Mouse (Mus musculus): ENCODE results near the gene Acvr1. TPM values are rescaled to one million over a fixed set of nuclear protein-coding genes. Genes with fewer than 3 reads are reported as not detected.
A peak's percentile ranks its signal among the peaks of the same experiment; 100 is the strongest.

The Acvr1 gene
- total RNA-seq, 2 experiments from 2014 or later, result 36.5 to 140 TPM

- no peak for DNase-seq
These were observed 9.7 kb downstream of the Acvr1 start for GRCm38 (mm10) chr2:58557045-58557845.

DNA sequence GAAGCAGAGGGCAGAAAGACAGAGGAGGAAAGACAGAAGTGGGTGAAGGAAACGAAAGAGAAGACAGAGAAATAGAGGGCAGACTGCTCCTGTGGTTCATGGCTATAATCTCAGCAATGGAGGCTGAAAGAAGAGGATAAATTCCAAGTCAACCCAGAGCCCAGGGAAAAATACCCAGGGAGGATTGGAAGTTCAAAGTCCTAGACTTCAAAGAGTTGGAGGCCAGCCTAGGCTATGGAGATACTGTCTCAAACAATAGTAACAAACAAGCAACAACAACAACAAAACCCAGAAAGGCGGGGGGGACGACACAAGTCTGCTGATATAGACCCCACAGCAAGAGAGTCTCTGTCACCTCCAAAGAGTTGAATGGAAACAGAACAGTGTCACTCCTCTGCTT lies 14.7 kb downstream of the Acvr1 start:
- DNase-seq, result no peak

DNA sequence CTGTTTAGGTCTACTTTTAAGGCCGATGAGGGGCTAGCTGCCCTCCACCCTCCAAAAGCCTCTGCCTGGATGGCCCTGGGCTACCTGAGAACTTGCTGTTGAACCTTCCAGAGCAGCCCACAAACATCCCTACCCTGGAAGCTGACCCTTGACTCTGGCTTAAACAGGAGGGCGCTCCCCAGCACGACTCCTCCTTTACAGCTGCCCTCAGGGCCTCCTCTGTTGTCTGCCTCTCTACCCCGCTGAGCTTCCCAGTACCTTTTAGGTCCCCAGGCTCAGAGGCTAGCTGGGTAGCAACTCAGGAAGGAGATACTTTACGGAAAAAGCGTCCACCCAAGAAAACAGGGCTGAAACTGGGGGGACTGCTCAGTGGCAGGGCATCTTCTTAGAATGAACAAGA lies 15.1 kb downstream of the Acvr1 start:
- no peak for DNase-seq

DNA sequence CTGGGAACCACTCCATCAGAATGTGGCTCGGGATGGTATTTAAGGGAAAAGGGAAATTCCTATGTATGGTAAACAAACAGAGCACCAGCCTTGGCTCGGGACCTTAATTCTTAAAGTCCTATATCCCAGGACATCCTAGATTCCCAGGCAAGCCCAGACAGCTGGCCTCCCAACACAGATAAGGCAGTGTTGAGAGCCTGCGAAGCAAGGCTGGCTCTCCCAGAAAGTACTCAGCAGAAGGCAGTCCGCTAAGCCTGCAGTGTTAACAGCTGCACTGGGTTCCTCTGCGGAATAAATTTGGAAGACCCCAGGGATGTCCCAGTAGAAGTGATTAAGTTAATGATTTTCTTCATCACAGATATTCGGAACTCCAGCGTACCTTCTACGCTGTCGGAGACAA lies 16.5 kb downstream of the Acvr1 start:
- DNase-seq, result no peak

- DNase-seq, result no peak
These were observed 17.0 kb downstream of the Acvr1 start for GRCm38 (mm10) chr2:58549960-58550359.

- DNase-seq, result no peak
These were observed 18.0 kb downstream of the Acvr1 start for GRCm38 (mm10) chr2:58548943-58549342.

- peak in 1 of 2 experiments; percentile 42 for DNase-seq
These were observed 20.7 kb downstream of the Acvr1 start for GRCm38 (mm10) chr2:58546264-58546663.

- no peak for DNase-seq
These were observed 22.6 kb downstream of the Acvr1 start for GRCm38 (mm10) chr2:58544368-58544767.

DNA sequence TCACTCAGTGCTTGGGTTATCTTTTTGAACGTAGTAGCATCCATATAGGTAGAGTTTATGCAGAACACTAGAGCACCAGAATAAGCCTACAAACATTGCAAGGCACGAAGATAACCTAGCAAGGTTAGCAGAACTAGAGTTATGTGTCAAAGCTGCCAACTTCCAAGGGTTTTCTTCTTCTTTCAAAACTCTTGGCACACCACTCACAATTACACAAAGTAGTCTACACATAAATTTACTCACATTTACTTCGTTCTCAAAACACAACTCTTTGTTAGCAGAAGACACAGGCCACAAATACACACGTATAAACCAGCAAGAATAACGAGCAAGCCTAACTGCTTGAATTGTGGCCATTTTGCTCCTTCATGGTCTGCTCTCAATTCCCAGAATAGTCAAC lies 23.7 kb downstream of the Acvr1 start:
- DNase-seq, result no peak

DNA sequence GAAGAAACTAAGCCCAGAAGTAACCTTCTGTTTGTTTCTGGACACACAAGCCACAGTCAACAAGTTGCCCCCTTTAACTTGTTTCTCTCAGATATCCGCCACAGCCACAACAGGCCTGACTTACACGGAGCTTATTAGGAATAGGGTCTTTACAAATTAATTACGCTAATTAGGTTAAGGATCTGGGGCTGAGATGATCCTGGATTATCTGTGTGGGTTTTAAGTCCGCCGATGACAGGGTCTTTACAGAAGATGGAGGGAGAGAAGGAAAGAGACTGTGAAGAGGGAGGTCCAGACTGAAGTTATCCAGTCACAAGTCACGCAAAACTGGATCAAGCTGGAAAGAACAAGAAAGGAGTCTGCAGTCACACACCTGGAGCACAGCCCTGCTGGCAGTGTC lies 28.8 kb downstream of the Acvr1 start:
- no peak for DNase-seq

DNA sequence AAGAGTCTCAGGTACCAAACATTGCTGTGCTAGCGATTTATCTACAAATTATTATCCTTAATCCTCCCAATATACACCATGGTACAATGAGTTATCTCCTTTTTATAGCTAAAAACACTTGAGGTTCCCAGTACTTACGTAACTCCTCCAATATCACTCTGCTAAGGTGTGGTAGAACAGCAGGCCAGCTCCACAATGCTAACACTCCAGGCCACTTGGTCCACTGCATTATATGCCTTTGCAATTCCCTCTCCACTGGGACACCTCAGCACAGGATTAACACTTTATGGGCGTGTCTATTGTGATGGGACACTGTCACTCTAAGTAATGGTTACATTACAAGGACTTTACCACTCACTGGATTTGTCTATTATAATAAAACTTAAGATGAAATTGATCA lies 30.2 kb downstream of the Acvr1 start:
- DNase-seq, result no peak

GRCm38 (mm10) chr2:58535233-58535632 lies 31.7 kb downstream of the Acvr1 start:
- peak in 1 of 2 experiments; percentile 35 for DNase-seq

GRCm38 (mm10) chr2:58534379-58534778 lies 32.6 kb downstream of the Acvr1 start:
- no peak for DNase-seq

DNA sequence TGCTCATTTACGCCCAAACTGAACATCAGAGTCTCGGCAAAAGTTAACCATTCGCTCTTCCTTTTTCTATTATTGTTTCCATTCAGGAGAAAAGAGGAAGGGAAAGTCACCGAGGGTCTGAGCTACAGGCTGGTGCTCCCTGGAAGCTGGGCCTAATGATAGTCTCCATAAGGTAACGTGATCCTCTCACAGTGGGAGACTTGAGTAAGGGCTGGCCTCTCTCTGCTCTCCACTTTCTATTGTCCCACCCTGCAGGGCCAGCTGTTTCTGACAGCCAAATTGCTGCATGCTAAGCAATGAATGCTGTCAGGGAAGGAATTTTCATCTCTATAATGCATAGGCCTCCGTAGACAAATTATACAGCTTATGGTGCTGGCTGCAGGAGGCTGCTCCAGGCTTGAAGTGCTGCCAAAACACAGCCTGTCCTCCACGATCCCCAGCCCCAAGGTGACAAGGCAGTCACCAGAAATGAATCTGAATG lies 33.4 kb downstream of the Acvr1 start:
- DNase-seq, result peak; percentile 43 to 51

- peak; percentile 77 to 84 for DNase-seq
These were observed 34.6 kb downstream of the Acvr1 start for GRCm38 (mm10) chr2:58532260-58532850.

DNA sequence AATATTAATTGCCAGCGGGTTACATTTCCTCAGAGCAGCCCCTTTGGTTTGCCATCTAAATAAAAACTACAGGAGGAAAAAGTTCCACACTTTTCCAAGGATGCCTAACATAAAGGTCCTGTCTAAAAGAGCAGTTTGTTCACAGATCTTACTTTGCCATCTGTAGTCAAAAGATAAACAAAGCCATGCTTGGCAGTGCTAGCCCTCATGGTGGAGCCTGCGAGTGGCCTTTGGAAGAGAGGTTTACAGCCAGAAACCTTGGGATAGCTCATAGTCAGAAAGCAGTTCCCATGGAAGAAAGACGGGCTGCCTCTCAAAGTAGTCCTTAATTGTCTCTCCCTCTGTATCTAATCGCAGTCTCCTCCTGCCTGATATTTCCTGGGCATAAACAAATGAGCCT lies 36.4 kb downstream of the Acvr1 start:
- DNase-seq, result no peak

GRCm38 (mm10) chr2:58529860-58530440 lies 37.0 kb downstream of the Acvr1 start:
- peak; percentile 65 to 67 for DNase-seq

DNA sequence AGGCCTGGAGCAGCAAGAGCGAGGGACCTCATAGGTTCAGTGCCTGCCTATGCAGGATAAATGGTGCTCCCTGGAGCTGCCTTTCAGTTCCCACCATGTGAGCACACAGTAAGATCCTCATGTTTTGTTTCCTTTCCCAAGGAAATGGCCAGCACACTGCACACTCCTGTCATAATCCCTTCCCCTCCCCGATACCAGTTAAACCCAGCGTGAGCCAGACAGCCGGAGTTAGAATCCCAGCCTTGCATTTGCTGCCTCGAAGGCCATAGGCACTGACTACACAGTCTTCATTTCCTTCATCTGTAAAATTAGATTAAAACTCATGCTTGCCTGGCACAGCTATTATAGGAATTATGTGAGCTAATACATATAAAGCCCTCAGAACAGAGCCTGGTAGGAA lies 37.6 kb downstream of the Acvr1 start:
- DNase-seq, result no peak

- DNase-seq, result no peak
These were observed 39.2 kb downstream of the Acvr1 start for GRCm38 (mm10) chr2:58527786-58528185.

DNA sequence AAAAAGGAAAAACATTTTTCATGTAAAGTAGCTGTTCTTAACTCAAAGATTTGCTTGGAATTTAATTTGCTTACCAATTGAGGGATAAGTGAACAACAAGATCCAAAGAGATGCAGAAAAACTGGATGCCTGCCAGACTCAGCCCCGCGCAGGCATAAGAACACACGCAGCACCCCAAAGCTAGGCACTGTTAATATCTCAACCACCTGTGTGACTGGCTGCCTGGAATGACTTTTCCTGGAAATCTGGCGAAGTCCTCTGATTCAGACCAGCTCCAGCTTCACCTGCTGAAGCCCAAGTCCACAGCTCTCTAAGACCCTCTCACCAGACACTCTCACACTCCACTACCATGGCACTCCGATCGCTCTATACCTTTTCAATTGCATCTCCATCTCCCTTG lies 42.6 kb downstream of the Acvr1 start:
- no peak for DNase-seq

GRCm38 (mm10) chr2:58523894-58524293 lies 43.1 kb downstream of the Acvr1 start:
- DNase-seq, result no peak

DNA sequence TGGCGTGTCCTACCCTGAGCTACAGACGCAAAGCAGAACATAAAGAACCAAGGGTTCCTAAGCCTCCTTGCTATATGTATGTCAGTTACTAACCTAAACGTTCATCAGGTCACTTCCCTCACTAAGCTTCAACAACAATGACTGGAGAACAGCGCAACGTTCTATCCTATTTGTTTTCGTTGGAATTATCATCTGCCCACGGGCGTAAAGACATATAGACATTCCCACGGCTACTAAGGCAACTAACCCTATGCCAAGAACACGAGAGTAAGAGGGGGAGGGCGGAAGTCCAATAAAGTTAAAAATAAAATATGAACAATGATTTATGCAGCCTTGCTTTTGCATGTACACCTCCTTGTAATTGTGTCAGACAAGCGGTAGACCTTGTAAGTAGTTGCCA lies 43.9 kb downstream of the Acvr1 start:
- DNase-seq, result no peak

GRCm38 (mm10) chr2:58521621-58522020 lies 45.3 kb downstream of the Acvr1 start:
- DNase-seq, result peak in 1 of 2 experiments; percentile 39
